24 mouse cellular contexts compared by ENCODE assay signal in the genomic region with DNA sequence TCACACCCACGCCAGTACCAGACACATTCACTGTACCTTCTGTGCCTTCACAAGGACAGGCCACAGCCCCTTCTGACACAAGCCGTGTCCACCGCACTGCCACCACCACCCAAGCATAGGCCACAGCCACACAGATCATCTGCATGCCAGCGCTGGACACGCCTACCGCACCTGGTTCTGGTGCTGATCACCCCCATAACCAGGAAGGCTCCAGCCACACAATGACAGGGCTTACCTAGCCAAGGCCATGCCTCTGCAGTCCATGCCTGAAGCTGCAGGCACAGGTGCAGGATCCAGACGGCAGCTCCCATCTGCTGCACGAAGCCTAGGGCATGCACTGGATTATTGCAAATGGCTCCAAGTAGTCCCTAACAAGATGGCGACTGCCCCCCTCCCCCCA. TPM values are rescaled to one million over a fixed set of nuclear protein-coding genes. Genes with fewer than 3 reads are reported as not detected.
DNase-seq lines count a peak whose midpoint lies in the region; ATAC-seq and TF ChIP-seq lines count a peak whose summit lies in the region.
"Had no signal": no experiment of that assay in that cellular context is flagged by ENCODE, and none has a peak within 500 bp of the region (broad histone marks: within the 10 kb centered on the region; RNA-seq: fewer than 3 reads in every experiment).

No protein-coding gene starts in this region.

- no peak overlapping the region for H3K4me2 ChIP-seq in forebrain, embryonic 11.5 days (ENCODE audit: low read depth, low read length, severe bottlenecking)
- H3K4me2 ChIP-seq in forebrain, embryonic 13.5 days = no peak overlapping the region
- H3K4me2 ChIP-seq in hindbrain, embryonic 12.5 days (replicated peaks) = no peak overlapping the region
- no peak overlapping the region for H3K4me2 ChIP-seq in heart, embryonic 12.5 days
- H3K4me2 ChIP-seq: embryonic facial prominence, embryonic 13.5 days; liver, embryonic 13.5 days had no signal

- H3K27ac ChIP-seq in forebrain, embryonic 10.5 days = peak overlapping the region; percentile 54; the same call in 1 of the 2 replicates
- no peak overlapping the region for H3K27ac ChIP-seq in forebrain, embryonic 11.5 days (ENCODE audit: low read depth, low read length)
- H3K27ac ChIP-seq in forebrain, embryonic 13.5 days = peak overlapping the region; percentile 79
- peak overlapping the region; percentile 35; the same call in 1 of the 2 replicates for H3K27ac ChIP-seq in hindbrain, embryonic 12.5 days
- H3K27ac ChIP-seq in heart, embryonic 12.5 days (ENCODE audit: poor library complexity, severe bottlenecking) = no peak overlapping the region
- H3K27ac ChIP-seq: embryonic facial prominence, embryonic 13.5 days; gastrocnemius, adult 2 months; liver, embryonic 13.5 days had no signal

- H3K36me3 ChIP-seq in forebrain, embryonic 10.5 days (replicated peaks) = peaks cover 39% of the 10 kb centered on the region
- no peaks in the 10 kb centered on the region; the same call in 1 of the 2 replicates for H3K36me3 ChIP-seq in forebrain, embryonic 11.5 days (ENCODE audit: control insufficient read depth, insufficient read depth, low read length)
- H3K36me3 ChIP-seq in E14TG2a.4 (ENCODE audit: insufficient read depth, low read length) = peaks cover 46% of the 10 kb centered on the region
- H3K36me3 ChIP-seq in forebrain, embryonic 13.5 days (ENCODE audit: poor library complexity, severe bottlenecking) = peaks cover 80% of the 10 kb centered on the region
- H3K36me3 ChIP-seq in hindbrain, embryonic 12.5 days = peaks cover 47% of the 10 kb centered on the region
- H3K36me3 ChIP-seq in heart, embryonic 12.5 days = no peaks in the 10 kb centered on the region
- H3K36me3 ChIP-seq: embryonic facial prominence, embryonic 13.5 days; liver, embryonic 13.5 days had no signal

- DNase-seq in forebrain, embryonic 10.5 days (ENCODE audit: extremely low spot score, low spot score) = no peak
- no peak for DNase-seq in forebrain, embryonic 11.5 days (ENCODE audit: low spot score)
- DNase-seq in gastrocnemius, postnatal 10 days = no peak
- no peak for DNase-seq in cerebellum, postnatal 14 days
- DNase-seq: adrenal gland, adult 8-10 months; cerebellum, adult 11-12 months; embryo, embryonic 11 days; gastrocnemius, adult 2 months; heart, postnatal 4 days; kidney, adult 8-10 months; liver, embryonic 13.5 days; lung, adult 2 months; lung, postnatal 14 days; right cerebral cortex, adult 18-20 months; right cerebral cortex, postnatal 4 days; thymus, postnatal 25 days had no signal

- H3K9me3 ChIP-seq in forebrain, embryonic 10.5 days = no peaks in the 10 kb centered on the region
- H3K9me3 ChIP-seq in forebrain, embryonic 11.5 days (ENCODE audit: control insufficient read depth, low read length) = no peaks in the 10 kb centered on the region
- no peaks in the 10 kb centered on the region for H3K9me3 ChIP-seq in E14TG2a.4 (ENCODE audit: low read length)
- no peaks in the 10 kb centered on the region for H3K9me3 ChIP-seq in forebrain, embryonic 13.5 days (replicated peaks)
- no peaks in the 10 kb centered on the region for H3K9me3 ChIP-seq in hindbrain, embryonic 12.5 days (replicated peaks)
- H3K9me3 ChIP-seq in heart, embryonic 12.5 days (replicated peaks) = no peaks in the 10 kb centered on the region
- H3K9me3 ChIP-seq: embryonic facial prominence, embryonic 13.5 days; liver, embryonic 13.5 days had no signal

- 93% methylated on average over 9 of the region's 9 CpGs for WGBS in forebrain, embryonic 10.5 days
- WGBS in forebrain, embryonic 11.5 days = 97% methylated on average over 9 of the region's 9 CpGs
- 91% methylated on average over 9 of the region's 9 CpGs for WGBS in forebrain, embryonic 13.5 days
- 89% methylated on average over 9 of the region's 9 CpGs for WGBS in hindbrain, embryonic 12.5 days
- WGBS in heart, embryonic 12.5 days = 84% methylated on average over 9 of the region's 9 CpGs

- TF ChIP-seq CTCF in E14TG2a.4 (conservative IDR thresholded peaks at IDR 0.05; ENCODE audit: low read length) = no peak

- H3K4me3 ChIP-seq in forebrain, embryonic 10.5 days = no peak overlapping the region
- H3K4me3 ChIP-seq in forebrain, embryonic 11.5 days (ENCODE audit: low read depth, low read length) = no peak overlapping the region
- H3K4me3 ChIP-seq in E14TG2a.4 (replicated peaks; ENCODE audit: low read length) = peak overlapping the region; percentile 72
- H3K4me3 ChIP-seq in forebrain, embryonic 13.5 days = no peak overlapping the region
- H3K4me3 ChIP-seq in hindbrain, embryonic 12.5 days = no peak overlapping the region
- no peak overlapping the region for H3K4me3 ChIP-seq in heart, embryonic 12.5 days
- H3K4me3 ChIP-seq: embryonic facial prominence, embryonic 13.5 days; erythroblast, embryonic 14.5 days; gastrocnemius, adult 2 months; liver, embryonic 13.5 days had no signal

- ATAC-seq in forebrain, embryonic 11.5 days (replicated peaks; ENCODE audit: low FRiP score) = no peak
- ATAC-seq in forebrain, embryonic 13.5 days = no peak
- no peak for ATAC-seq in hindbrain, embryonic 12.5 days (ENCODE audit: low FRiP score)
- no peak for ATAC-seq in heart, embryonic 12.5 days (ENCODE audit: insufficient number of reproducible peaks, low FRiP score)
- ATAC-seq: Patski had no signal

- no peak overlapping the region for H3K9ac ChIP-seq in forebrain, embryonic 11.5 days (ENCODE audit: low read length)
- no peak overlapping the region for H3K9ac ChIP-seq in forebrain, embryonic 13.5 days
- no peak overlapping the region for H3K9ac ChIP-seq in hindbrain, embryonic 12.5 days
- no peak overlapping the region for H3K9ac ChIP-seq in heart, embryonic 12.5 days
- H3K9ac ChIP-seq: embryonic facial prominence, embryonic 13.5 days; liver, embryonic 13.5 days had no signal

- peaks cover 13% of the 10 kb centered on the region for H3K4me1 ChIP-seq in forebrain, embryonic 10.5 days
- no peaks in the 10 kb centered on the region for H3K4me1 ChIP-seq in forebrain, embryonic 11.5 days (replicated peaks; ENCODE audit: control insufficient read depth, insufficient read depth, low read length)
- H3K4me1 ChIP-seq in E14TG2a.4 (replicated peaks; ENCODE audit: low read depth, low read length) = peaks cover 79% of the 10 kb centered on the region
- peaks cover 22% of the 10 kb centered on the region for H3K4me1 ChIP-seq in forebrain, embryonic 13.5 days
- peaks cover 18% of the 10 kb centered on the region for H3K4me1 ChIP-seq in hindbrain, embryonic 12.5 days
- no peaks in the 10 kb centered on the region for H3K4me1 ChIP-seq in heart, embryonic 12.5 days (replicated peaks)
- H3K4me1 ChIP-seq: liver, embryonic 13.5 days had no signal

- no peaks in the 10 kb centered on the region for H3K27me3 ChIP-seq in forebrain, embryonic 10.5 days (ENCODE audit: poor library complexity, severe bottlenecking)
- no peaks in the 10 kb centered on the region for H3K27me3 ChIP-seq in forebrain, embryonic 11.5 days (ENCODE audit: control insufficient read depth, insufficient read depth, low read length)
- H3K27me3 ChIP-seq in E14TG2a.4 (ENCODE audit: insufficient read depth, low read length) = no peaks in the 10 kb centered on the region
- H3K27me3 ChIP-seq in forebrain, embryonic 13.5 days = no peaks in the 10 kb centered on the region
- H3K27me3 ChIP-seq in hindbrain, embryonic 12.5 days = no peaks in the 10 kb centered on the region; the same call in 1 of the 2 replicates
- peaks cover 12% of the 10 kb centered on the region for H3K27me3 ChIP-seq in heart, embryonic 12.5 days (replicated peaks)
- H3K27me3 ChIP-seq: embryonic facial prominence, embryonic 13.5 days; liver, embryonic 13.5 days had no signal

RNA-seq across cellular contexts. Expression of gene Mgat5b, which starts 54.8 kb away (rescaled TPM):
- polyA plus RNA-seq in forebrain, embryonic 10.5 days (2016; fragmentation: Nextera tagmentation; extraction: Ambion mirVana) = 3.3 and 3.7 TPM in 2 replicates
- 9.3 and 11.8 TPM in 2 replicates for polyA plus RNA-seq in forebrain, embryonic 11.5 days (2014; fragmentation: Nextera tagmentation; extraction: Ambion mirVana)
- polyA plus RNA-seq in forebrain, embryonic 13.5 days (2015; fragmentation: Nextera tagmentation; extraction: Ambion mirVana) = 18.5 and 19.8 TPM in 2 replicates
- 23.8 TPM in 2 replicates for polyA plus RNA-seq in hindbrain, embryonic 12.5 days (2016; fragmentation: Nextera tagmentation; extraction: Ambion mirVana)
- total RNA-seq in gastrocnemius, postnatal 10 days (2021) = 1 to 10 TPM in 1 of 2 experiments, under 1 TPM in 1; 0.54 to 1.1 TPM
- 0.75 and 0.85 TPM in 2 replicates for polyA plus RNA-seq in heart, embryonic 12.5 days (2016; fragmentation: Nextera tagmentation; extraction: Ambion mirVana)
- total RNA-seq: gastrocnemius, adult 2 months; monocyte, adult 5-6 weeks had no signal
- polyA plus RNA-seq: erythroblast, embryonic 14.5 days; liver, embryonic 13.5 days had no signal

Comparison
In these comparisons a context has a peak if more than half of its experiments do, and no peak if none do; other contexts are left out.
1. H3K27ac ChIP-seq: peak in forebrain, embryonic 10.5 days (single experiment), forebrain, embryonic 13.5 days (single experiment) and hindbrain, embryonic 12.5 days (single experiment); none in forebrain, embryonic 11.5 days (single experiment) and heart, embryonic 12.5 days (single experiment).